Mouse (Mus musculus) spleen, adult 2 months (tissue): ENCODE measurements around the gene Bex1.

ENCODE experiments used
- CTCF ChIP-seq: fragments of 200-500 bp; IDR thresholded peaks from 2 replicates; pipeline ENCODE4 v1.5.1; 2011; ENCODE audit warnings: mild to moderate bottlenecking, inconsistent platforms; ENCODE audit not compliant: insufficient read depth, insufficient read length, insufficient replicate concordance; ENCODE audit errors: extremely low read depth
- POLR2A ChIP-seq: fragments of 200-500 bp; IDR thresholded peaks from 2 replicates; pipeline ENCODE4 v1.6.1; 2011; ENCODE audit warnings: low read depth, low read length, inconsistent platforms

DNA sequence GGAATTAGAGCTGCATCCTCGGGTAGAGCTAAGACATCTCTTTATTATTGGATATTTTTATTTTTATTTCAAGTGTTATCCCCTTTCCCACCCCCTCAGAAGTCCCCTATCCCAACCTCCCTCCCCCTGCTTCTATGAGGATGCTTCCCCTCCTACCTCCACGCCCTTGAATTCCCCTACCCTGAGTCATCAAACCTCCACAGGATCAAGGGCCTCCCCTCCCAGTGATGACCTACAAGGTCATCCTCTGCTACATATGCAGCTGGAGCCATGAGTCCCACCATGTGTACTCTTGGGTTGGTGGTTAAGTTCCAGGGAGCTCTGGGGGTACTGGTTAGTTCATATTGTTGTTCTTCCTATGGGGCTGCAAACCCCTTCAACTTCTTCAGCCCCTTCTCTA, 1.9 kb downstream of the Bex1 start:
- TF ChIP-seq POLR2A (no peak), CTCF (no peak)
